In genomic region chr16:77644976-77645375, GRCm38 (mm10) we compare ENCODE assay signal across 12 mouse cellular contexts. TPM values are rescaled to one million over a fixed set of nuclear protein-coding genes. Genes with fewer than 3 reads are reported as not detected.
DNase-seq lines count a peak whose midpoint lies in the region; ATAC-seq lines count a peak whose summit lies in the region.
"Had no signal": no experiment of that assay in that cellular context is flagged by ENCODE, and none has a peak within 500 bp of the region (broad histone marks: within the 10 kb centered on the region; RNA-seq: fewer than 3 reads in every experiment).

No protein-coding gene starts in this region.

- peak overlapping the region; percentile 43 for H3K4me2 ChIP-seq in forebrain, embryonic 15.5 days (replicated peaks)
- peak overlapping the region; percentile 14; the same call in 1 of the 2 replicates for H3K4me2 ChIP-seq in midbrain, embryonic 11.5 days

- no peaks in the 10 kb centered on the region for H3K36me3 ChIP-seq in forebrain, embryonic 15.5 days
- no peaks in the 10 kb centered on the region for H3K36me3 ChIP-seq in midbrain, embryonic 11.5 days (ENCODE audit: control insufficient read depth, insufficient read depth, low read length)

- H3K27ac ChIP-seq in forebrain, embryonic 15.5 days (replicated peaks) = peak overlapping the region; percentile 86
- no peak overlapping the region; the same call in 1 of the 2 replicates for H3K27ac ChIP-seq in midbrain, embryonic 11.5 days (ENCODE audit: low read depth, low read length)

- no peaks in the 10 kb centered on the region for H3K9me3 ChIP-seq in forebrain, embryonic 15.5 days
- H3K9me3 ChIP-seq in midbrain, embryonic 11.5 days (ENCODE audit: control insufficient read depth, low read length) = no peaks in the 10 kb centered on the region

- WGBS in forebrain, embryonic 15.5 days = 10% methylated on average over 1 of the region's 1 CpGs
- WGBS in midbrain, embryonic 11.5 days = 48% methylated on average over 1 of the region's 1 CpGs

- peak overlapping the region; percentile 49 for H3K4me3 ChIP-seq in forebrain, embryonic 15.5 days
- H3K4me3 ChIP-seq in midbrain, embryonic 11.5 days (ENCODE audit: low read depth, low read length) = no peak overlapping the region

- DNase-seq in 3134 (ENCODE audit: extremely low read depth, insufficient read length, low spot score) = peak; percentile 19
- DNase-seq in 3T3-L1 (ENCODE audit: low read depth, low spot score) = peak; percentile 52
- DNase-seq in midbrain, embryonic 11.5 days (ENCODE audit: low spot score, missing footprints) = no peak
- DNase-seq in urinary bladder, adult 2 months (ENCODE audit: low spot score) = no peak
- DNase-seq in right cerebral cortex, postnatal 25 days = no peak
- DNase-seq in spleen, postnatal 4 days (ENCODE audit: low spot score in 2 of 2) = no peak
- no peak for DNase-seq in adrenal gland, adult 18-20 months (ENCODE audit: low spot score in 2 of 2)

- H3K27me3 ChIP-seq in forebrain, embryonic 15.5 days = no peaks in the 10 kb centered on the region
- H3K27me3 ChIP-seq in midbrain, embryonic 11.5 days (ENCODE audit: control insufficient read depth, insufficient read depth, low read length) = no peaks in the 10 kb centered on the region

- peak overlapping the region; percentile 43 for H3K9ac ChIP-seq in forebrain, embryonic 15.5 days (replicated peaks)
- H3K9ac ChIP-seq in midbrain, embryonic 11.5 days (ENCODE audit: low read length) = no peak overlapping the region

- peaks cover 55% of the 10 kb centered on the region for H3K4me1 ChIP-seq in forebrain, embryonic 15.5 days
- H3K4me1 ChIP-seq in midbrain, embryonic 11.5 days (ENCODE audit: control insufficient read depth, insufficient read depth, low read length) = peaks cover 13% of the 10 kb centered on the region

- peak; percentile 24; the same call in 1 of the 2 replicates for ATAC-seq in forebrain, embryonic 15.5 days (replicated peaks)
- no peak for ATAC-seq in midbrain, embryonic 11.5 days (ENCODE audit: low FRiP score)

RNA-seq across cellular contexts. Expression of gene Gm11146, which starts 43.1 kb away (rescaled TPM):
- polyA plus RNA-seq in forebrain, embryonic 15.5 days (2015; fragmentation: Nextera tagmentation; extraction: Ambion mirVana) = not detected in 2 replicates
- polyA plus RNA-seq in midbrain, embryonic 11.5 days (2014; fragmentation: Nextera tagmentation; extraction: Ambion mirVana) = not detected in 2 replicates
- polyA plus RNA-seq in urinary bladder, adult 2 months (2012; rRNA removed) = not detected in 2 replicates
- total RNA-seq in adrenal gland, adult 18-20 months (2021) = not detected
- polyA plus RNA-seq: heart, postnatal 0 days; limb, embryonic 11.5 days; macrophage; stomach, embryonic 14.5 days had no signal

Comparison
In these comparisons a context has a peak if more than half of its experiments do, and no peak if none do; other contexts are left out.
1. DNase-seq: peak in 3134 (single experiment) and 3T3-L1 (single experiment); none in midbrain, embryonic 11.5 days (single experiment), urinary bladder, adult 2 months (single experiment), right cerebral cortex, postnatal 25 days (single experiment), spleen, postnatal 4 days (0 of 2) and adrenal gland, adult 18-20 months (0 of 2).